Mouse (Mus musculus) small intestine, adult 10 weeks (tissue): ENCODE measurements around the gene Meis1. TPM values are rescaled to one million over a fixed set of nuclear protein-coding genes. Genes with fewer than 3 reads are reported as not detected.

Source experiments
- polyA plus RNA-seq: library from polyadenylated mRNA; stranded (reverse); fragments of 350-450 nt; fragmentation: Illumina TruSeq; extraction: RNeasy Lipid Tissue Mini Kit (QIAGEN cat#74804); gene quantifications from one replicate; pipeline ENCODE4 v1.2.3, GENCODE M21; 2014; ENCODE audit warnings: low replicate concordance

Meis1 gene
- 9.1 TPM for polyA plus RNA-seq

DNA sequence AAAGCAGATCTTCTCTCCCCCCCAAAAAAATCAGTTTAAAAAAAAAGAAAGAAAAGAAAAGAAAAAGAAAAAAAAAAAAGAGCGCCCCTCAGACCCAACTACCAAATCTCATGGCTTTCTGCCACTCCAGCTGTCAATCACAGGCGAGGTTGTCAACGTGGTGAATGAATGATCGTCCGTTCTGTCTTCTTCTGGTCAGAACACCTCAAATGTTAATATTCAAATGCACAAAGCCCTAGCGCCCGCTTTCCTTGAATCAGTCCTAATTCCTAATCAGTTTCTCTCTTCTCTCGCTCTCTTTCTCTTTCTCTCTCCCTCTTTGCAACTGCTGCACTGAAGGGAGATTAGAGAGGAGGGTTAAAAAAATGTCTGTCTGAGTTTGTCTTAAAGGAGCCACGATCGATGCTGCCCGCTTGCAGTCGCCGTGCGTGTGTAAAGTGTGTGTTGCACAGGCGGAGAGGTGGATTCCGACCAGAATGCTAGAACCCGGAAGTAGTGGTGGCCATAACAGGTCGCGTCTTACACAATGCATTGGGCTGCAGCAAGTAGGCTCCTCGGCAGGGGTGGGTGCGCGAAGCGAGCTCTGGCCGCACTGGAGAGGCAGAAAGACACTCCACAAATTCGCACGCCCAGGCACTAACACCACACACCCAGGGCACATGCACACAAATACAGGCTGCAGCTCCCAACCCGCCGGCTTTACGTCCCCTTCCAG lies at the start of gene Meis1:
TSS of gene Meis1 (minus strand) at position 497 of the 715 bp plus-strand sequence.

